Mouse (Mus musculus): ENCODE results near the gene Slc12a1.

DNA sequence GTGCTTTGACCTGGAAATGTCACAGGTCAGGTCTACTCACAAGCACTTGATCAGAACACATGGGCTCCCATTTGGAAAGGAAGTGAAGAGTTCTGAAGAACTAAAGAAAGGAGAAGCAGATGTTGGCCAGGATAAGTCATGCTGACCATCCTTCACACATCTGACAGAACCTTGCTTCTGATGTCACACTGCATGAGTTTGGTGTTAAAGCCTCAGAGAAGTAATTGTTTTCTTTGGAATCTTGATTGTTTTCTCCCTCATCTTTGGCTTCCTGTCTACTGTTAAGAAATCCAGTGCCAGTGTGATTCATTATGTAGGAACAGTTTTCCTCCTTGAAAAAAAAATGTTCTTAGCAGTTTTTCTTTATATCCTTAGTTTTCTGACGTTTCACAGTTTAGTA lies 116.6 kb downstream of the Slc12a1 start:
- no peak for TF ChIP-seq POLR2A (IDR thresholded peaks at IDR 0.05; ENCODE audit: insufficient read depth, low read depth, low read length)
- no peak for TF ChIP-seq CTCF (IDR thresholded peaks at IDR 0.05; ENCODE audit: insufficient read depth, low read depth, low read length)

All from olfactory bulb, adult 2 months (tissue).